ENCODE assay signal across 10 mouse cellular contexts in genomic region chr5:142403694-142404093, GRCm38 (mm10). TPM values are rescaled to one million over a fixed set of nuclear protein-coding genes. Genes with fewer than 3 reads are reported as not detected.
A peak's percentile ranks its signal among the peaks of the same experiment; 100 is the strongest.
DNase-seq lines count a peak whose midpoint lies in the region; ATAC-seq lines count a peak whose summit lies in the region.
"Had no signal": no experiment of that assay in that cellular context is flagged by ENCODE, and none has a peak within 500 bp of the region (broad histone marks: within the 10 kb centered on the region; RNA-seq: fewer than 3 reads in every experiment).

No protein-coding gene starts in this region.

- 0 out of 2 replicates have a peak overlapping the region, but pooled peaks have one; percentile 95 for H3K9ac ChIP-seq in kidney, embryonic 15.5 days
- H3K9ac ChIP-seq in intestine, embryonic 14.5 days (ENCODE audit: low read length), result no peak overlapping the region
- H3K9ac ChIP-seq in midbrain, embryonic 16.5 days (ENCODE audit: low read depth, low read length), result peak overlapping the region; percentile 97; the same call in 1 of the 2 replicates

- H3K36me3 ChIP-seq in kidney, embryonic 15.5 days, result no peaks in the 10 kb centered on the region
- peaks cover 18% of the 10 kb centered on the region; the same call in 1 of the 2 replicates for H3K36me3 ChIP-seq in intestine, embryonic 14.5 days (ENCODE audit: control insufficient read depth, insufficient read depth, low read length)
- no peaks in the 10 kb centered on the region for H3K36me3 ChIP-seq in midbrain, embryonic 16.5 days (ENCODE audit: control insufficient read depth, insufficient read depth, low read length)

- WGBS in kidney, embryonic 15.5 days, result 73% methylated on average over 3 of the region's 3 CpGs
- WGBS in intestine, embryonic 14.5 days, result 62% methylated on average over 3 of the region's 3 CpGs
- 74% methylated on average over 3 of the region's 3 CpGs for WGBS in midbrain, embryonic 16.5 days

- intact Hi-C loops in left cerebral cortex, postnatal 36 days (cut with DNase I), result loop anchor here (2.0 kb wide), 1 partner anchor 17 kb away; no protein-coding TSS in a partner anchor

- H3K4me3 ChIP-seq in kidney, embryonic 15.5 days (replicated peaks), result no peak overlapping the region
- H3K4me3 ChIP-seq in intestine, embryonic 14.5 days (ENCODE audit: low read depth, low read length), result no peak overlapping the region
- peak overlapping the region; percentile 98; the same call in 1 of the 2 replicates for H3K4me3 ChIP-seq in midbrain, embryonic 16.5 days (ENCODE audit: low read depth, low read length)

- H3K9me3 ChIP-seq in kidney, embryonic 15.5 days (replicated peaks), result no peaks in the 10 kb centered on the region
- H3K9me3 ChIP-seq in intestine, embryonic 14.5 days (ENCODE audit: control insufficient read depth, low read length), result no peaks in the 10 kb centered on the region
- no peaks in the 10 kb centered on the region for H3K9me3 ChIP-seq in midbrain, embryonic 16.5 days (replicated peaks; ENCODE audit: control insufficient read depth, low read length, poor library complexity, severe bottlenecking)

- H3K4me1 ChIP-seq in kidney, embryonic 15.5 days, result peaks cover 70% of the 10 kb centered on the region
- H3K4me1 ChIP-seq in intestine, embryonic 14.5 days (replicated peaks; ENCODE audit: control insufficient read depth, insufficient read depth, low read length), result peaks cover 25% of the 10 kb centered on the region
- peaks cover 42% of the 10 kb centered on the region for H3K4me1 ChIP-seq in midbrain, embryonic 16.5 days (ENCODE audit: control insufficient read depth, insufficient read depth, low read length)

- no peak overlapping the region for H3K27ac ChIP-seq in kidney, embryonic 15.5 days
- no peak overlapping the region for H3K27ac ChIP-seq in intestine, embryonic 14.5 days (ENCODE audit: low read depth)
- no peak overlapping the region for H3K27ac ChIP-seq in midbrain, embryonic 16.5 days (ENCODE audit: low read length)

- peak overlapping the region; percentile 79 for H3K4me2 ChIP-seq in kidney, embryonic 15.5 days
- peak overlapping the region; percentile 79 for H3K4me2 ChIP-seq in intestine, embryonic 14.5 days (ENCODE audit: low read length)
- H3K4me2 ChIP-seq in midbrain, embryonic 16.5 days (ENCODE audit: low read length), result peak overlapping the region; percentile 96

- no peak for DNase-seq in kidney, postnatal 10 days
- peak; percentile 66 for DNase-seq in fibroblast of lung, adult 2 months (ENCODE audit: low read depth)
- DNase-seq in intestine, embryonic 14.5 days (ENCODE audit: low spot score), result no peak
- DNase-seq in cerebellum, adult 11-12 months, result no peak
- no peak for DNase-seq in left cerebral cortex, postnatal 36 days (ENCODE audit: low spot score in 2 of 2)
- no peak for DNase-seq in layer of hippocampus, adult 9-11 months
- DNase-seq: adrenal gland, postnatal 14 days; cerebellum, postnatal 14 days had no signal

- ATAC-seq in kidney, embryonic 15.5 days (replicated peaks; ENCODE audit: low FRiP score), result no peak
- no peak for ATAC-seq in intestine, embryonic 14.5 days (replicated peaks; ENCODE audit: low FRiP score, low TSS enrichment, low read depth)
- ATAC-seq in midbrain, embryonic 16.5 days, result no peak

- H3K27me3 ChIP-seq in kidney, embryonic 15.5 days, result no peaks in the 10 kb centered on the region
- H3K27me3 ChIP-seq in intestine, embryonic 14.5 days (replicated peaks; ENCODE audit: control insufficient read depth, insufficient read depth, low read length), result no peaks in the 10 kb centered on the region
- no peaks in the 10 kb centered on the region for H3K27me3 ChIP-seq in midbrain, embryonic 16.5 days (ENCODE audit: control insufficient read depth, insufficient read depth, low read depth, low read length)

RNA-seq across cellular contexts. Expression of gene Foxk1, which starts 2.4 kb away (rescaled TPM):
- 6.4 and 7.7 TPM in 2 replicates for polyA plus RNA-seq in kidney, embryonic 15.5 days (2015; fragmentation: Nextera tagmentation; extraction: Ambion mirVana)
- 3.6 and 5.6 TPM in 2 replicates for polyA plus RNA-seq in intestine, embryonic 14.5 days (2014; fragmentation: Nextera tagmentation; extraction: Ambion mirVana)
- polyA plus RNA-seq in midbrain, embryonic 16.5 days (2015; fragmentation: Nextera tagmentation; extraction: Ambion mirVana), result 6.0 and 6.7 TPM in 2 replicates
- total RNA-seq in left cerebral cortex, postnatal 36 days (2021), result 10 to 100 TPM; 42.4 to 42.5 TPM
